Comparison of ENCODE assay signal across 8 mouse cellular contexts in the genomic region with DNA sequence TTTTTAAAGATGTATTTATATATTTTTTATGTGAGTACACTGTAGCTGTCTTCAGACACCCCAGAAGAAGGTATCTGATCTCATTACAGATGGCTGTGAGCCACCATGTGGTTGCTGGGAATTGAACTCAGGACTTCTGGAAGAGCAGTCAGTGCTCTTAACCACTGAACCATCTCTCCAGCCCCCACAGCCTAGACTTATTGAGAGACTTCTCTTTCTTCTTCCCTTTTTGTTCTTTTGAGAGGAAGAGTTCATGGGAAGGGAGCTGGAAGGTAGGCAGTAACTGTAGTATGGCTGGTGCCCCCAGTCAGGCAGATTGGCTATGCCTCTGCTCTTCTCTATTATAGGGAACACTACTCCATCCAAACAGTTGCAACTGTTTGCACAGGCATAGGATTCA. TPM values are rescaled to one million over a fixed set of nuclear protein-coding genes. Genes with fewer than 3 reads are reported as not detected.
A peak's percentile ranks its signal among the peaks of the same experiment; 100 is the strongest.
DNase-seq lines count a peak whose midpoint lies in the region; ATAC-seq and TF ChIP-seq lines count a peak whose summit lies in the region.
"Not testable (repeated sequence)": the region's sequence is repeated elsewhere in the genome, so short reads cannot be mapped to it uniquely, and the experiment has no call there.

No protein-coding gene starts in this region.

- not testable (repeated sequence) for H3K27me3 ChIP-seq in CH12.LX (replicated peaks); ES-Bruce4 (ENCODE audit: control insufficient read depth, insufficient read depth, low read length, poor library complexity, severe bottlenecking); G1E (ENCODE audit: insufficient read depth, low read length); erythroblast, embryonic 14.5 days (ENCODE audit: control insufficient read depth); limb, embryonic 12.5 days; liver, embryonic 12.5 days (replicated peaks); liver, embryonic 14.5 days (ENCODE audit: control insufficient read depth, insufficient read depth, low read length); liver, embryonic 16.5 days (ENCODE audit: control insufficient read depth, insufficient read depth, low read depth, low read length)

- not testable (repeated sequence) for H3K9ac ChIP-seq in CH12.LX (ENCODE audit: insufficient read depth, low read depth); liver, embryonic 14.5 days (replicated peaks); liver, embryonic 16.5 days (ENCODE audit: low read depth, low read length)
- H3K9ac ChIP-seq in ES-Bruce4 (ENCODE audit: low read depth, poor library complexity, severe bottlenecking): 0 out of 2 replicates have a peak overlapping the region, but pooled peaks have one; percentile 81
- H3K9ac ChIP-seq in limb, embryonic 12.5 days (replicated peaks): 0 out of 2 replicates have a peak overlapping the region, but pooled peaks have one; percentile 27
- H3K9ac ChIP-seq in liver, embryonic 12.5 days: peak overlapping the region; percentile 70

- in situ Hi-C loops in CH12.LX (cut with MboI; ENCODE audit: low pct_ligation_motif_present, low pct_unique_long_range_greater_than_20kb, low sequenced_read_pairs): not testable (repeated sequence)

- H3K4me1 ChIP-seq in CH12.LX (ENCODE audit: control insufficient read depth in 1 of 2, insufficient read depth in 2 of 2) (peaks cover 10 to 51% of the 10 kb centered on the region in 2 experiments), G1E (ENCODE audit: insufficient read depth, low read depth, low read length) (peaks cover 53% of the 10 kb centered on the region)
- not testable (repeated sequence) for H3K4me1 ChIP-seq in ES-Bruce4 (ENCODE audit: control insufficient read depth, insufficient read depth, low read length)
- peaks cover 65% of the 10 kb centered on the region for H3K4me1 ChIP-seq in erythroblast, embryonic 14.5 days (ENCODE audit: control insufficient read depth)
- H3K4me1 ChIP-seq in limb, embryonic 12.5 days (replicated peaks): peaks cover 11% of the 10 kb centered on the region
- peaks cover 64% of the 10 kb centered on the region for H3K4me1 ChIP-seq in liver, embryonic 12.5 days
- peaks cover 18 to 35% of the 10 kb centered on the region in 2 experiments for H3K4me1 ChIP-seq in liver, embryonic 14.5 days (replicated peaks; ENCODE audit: control insufficient read depth in 2 of 2, insufficient read depth in 2 of 2, low read length in 1 of 2)
- peaks cover 38% of the 10 kb centered on the region for H3K4me1 ChIP-seq in liver, embryonic 16.5 days (ENCODE audit: control insufficient read depth, low read depth, low read length)

- ATAC-seq in G1E (ENCODE audit: extremely low read depth, insufficient number of reproducible peaks, low FRiP score, poor library complexity, severe bottlenecking); limb, embryonic 12.5 days (ENCODE audit: insufficient number of reproducible peaks, insufficient read depth, low FRiP score, low TSS enrichment, low read depth); liver, embryonic 12.5 days; liver, embryonic 14.5 days (ENCODE audit: insufficient read depth); liver, embryonic 16.5 days (ENCODE audit: low read depth): not testable (repeated sequence)

- TF ChIP-seq CTCF in CH12.LX (conservative IDR thresholded peaks at IDR 0.05 in 1 of 2, IDR thresholded peaks at IDR 0.05 in 1 of 2; ENCODE audit: low read depth in 2 of 2, low read length in 2 of 2); ES-Bruce4 (IDR thresholded peaks at IDR 0.05; ENCODE audit: low read depth, low read length); G1E (IDR thresholded peaks at IDR 0.05; ENCODE audit: low read depth, low read length); liver, embryonic 14.5 days (IDR thresholded peaks at IDR 0.05; ENCODE audit: low read depth): not testable (repeated sequence)

- not testable (repeated sequence) for TF ChIP-seq RAD21 in CH12.LX (IDR thresholded peaks at IDR 0.05; ENCODE audit: low read depth, low read length)

- dilution Hi-C loops in CH12.LX (cut with MboI; ENCODE audit: extremely low pct_ligation_motif_present, extremely low pct_unique_long_range_greater_than_20kb, low sequenced_read_pairs): not testable (repeated sequence)

- H3K9me3 ChIP-seq in CH12.LX (replicated peaks; ENCODE audit: low read length); ES-Bruce4 (replicated peaks; ENCODE audit: control insufficient read depth, insufficient read depth, low read length, poor library complexity, severe bottlenecking); G1E (replicated peaks); erythroblast, embryonic 14.5 days (ENCODE audit: control insufficient read depth, low read length); limb, embryonic 12.5 days; liver, embryonic 12.5 days (replicated peaks); liver, embryonic 14.5 days (ENCODE audit: control insufficient read depth, low read length); liver, embryonic 16.5 days (replicated peaks; ENCODE audit: control insufficient read depth, low read length): not testable (repeated sequence)

- TF ChIP-seq EP300 in CH12.LX (IDR thresholded peaks at IDR 0.05; ENCODE audit: low read length); ES-Bruce4 (IDR thresholded peaks at IDR 0.05; ENCODE audit: insufficient read depth, low read depth, low read length); liver, embryonic 14.5 days (IDR thresholded peaks at IDR 0.05; ENCODE audit: low read depth): not testable (repeated sequence)

- DNase-seq in CH12.LX (ENCODE audit: extremely low read depth); G1E (ENCODE audit: low spot score); liver, embryonic 14.5 days (ENCODE audit: low read depth in 3 of 3, low spot score in 3 of 3): not testable (repeated sequence)

- peaks cover 53% of the 10 kb centered on the region for H3K79me2 ChIP-seq in CH12.LX (replicated peaks; ENCODE audit: control insufficient read depth, extremely low read depth, insufficient read depth, poor library complexity, severe bottlenecking)

- H3K36me3 ChIP-seq in CH12.LX (replicated peaks in 1 of 2; ENCODE audit: control insufficient read depth in 1 of 2, insufficient read depth in 1 of 2, low read length in 1 of 2) (peaks cover 17 to 55% of the 10 kb centered on the region in 2 experiments), ES-Bruce4 (ENCODE audit: control insufficient read depth, insufficient read depth, low read length, poor library complexity, severe bottlenecking) (peaks cover 48% of the 10 kb centered on the region), G1E (replicated peaks) (peaks cover 56% of the 10 kb centered on the region)
- peaks cover 42% of the 10 kb centered on the region for H3K36me3 ChIP-seq in erythroblast, embryonic 14.5 days (ENCODE audit: control insufficient read depth)
- peaks cover 21% of the 10 kb centered on the region for H3K36me3 ChIP-seq in limb, embryonic 12.5 days
- peaks cover 35% of the 10 kb centered on the region for H3K36me3 ChIP-seq in liver, embryonic 12.5 days
- peaks cover 14% of the 10 kb centered on the region for H3K36me3 ChIP-seq in liver, embryonic 14.5 days (replicated peaks; ENCODE audit: control insufficient read depth, insufficient read depth, low read depth)
- not testable (repeated sequence) for H3K36me3 ChIP-seq in liver, embryonic 16.5 days (ENCODE audit: control insufficient read depth, insufficient read depth)

- H3K4me3 ChIP-seq in CH12.LX (replicated peaks in 1 of 3; ENCODE audit: low read depth in 2 of 3, low read length in 2 of 3, poor library complexity in 1 of 3) (peak overlapping the region in 1 of 3 experiments; percentile 68), G1E (ENCODE audit: low read depth, low read length) (peak overlapping the region; percentile 89; the same call in 1 of the 2 replicates)
- H3K4me3 ChIP-seq in ES-Bruce4 (ENCODE audit: low read depth, low read length); limb, embryonic 12.5 days (replicated peaks); liver, embryonic 16.5 days (ENCODE audit: low read depth, low read length): not testable (repeated sequence)
- H3K4me3 ChIP-seq in erythroblast, embryonic 14.5 days (replicated peaks): peak overlapping the region; percentile 70
- peak overlapping the region; percentile 69; the same call in 1 of the 2 replicates for H3K4me3 ChIP-seq in liver, embryonic 12.5 days
- H3K4me3 ChIP-seq in liver, embryonic 14.5 days (ENCODE audit: insufficient read depth in 1 of 2, low read depth in 2 of 2, low read length in 2 of 2): peak overlapping the region; percentile 73 to 98; a peak in 2 of 4 replicates

- H3K4me2 ChIP-seq in CH12.LX (ENCODE audit: insufficient read depth, low read depth, poor library complexity, severe bottlenecking): 0 out of 2 replicates have a peak overlapping the region, but pooled peaks have one; percentile 91
- not testable (repeated sequence) for H3K4me2 ChIP-seq in limb, embryonic 12.5 days
- H3K4me2 ChIP-seq in liver, embryonic 12.5 days: peak overlapping the region; percentile 87
- peak overlapping the region; percentile 86 for H3K4me2 ChIP-seq in liver, embryonic 14.5 days (ENCODE audit: low read depth)
- H3K4me2 ChIP-seq in liver, embryonic 16.5 days (ENCODE audit: low read depth, low read length): peak overlapping the region; percentile 65; the same call in 1 of the 2 replicates

- not testable (repeated sequence) for TF ChIP-seq POLR2A in CH12.LX (IDR thresholded peaks at IDR 0.05; ENCODE audit: low read depth, low read length); ES-Bruce4 (IDR thresholded peaks at IDR 0.05; ENCODE audit: insufficient read depth, low read length)

- not testable (repeated sequence) for H3K27ac ChIP-seq in CH12.LX (ENCODE audit: insufficient read depth, low read depth); ES-Bruce4 (ENCODE audit: insufficient read depth, low read length); limb, embryonic 12.5 days; liver, embryonic 12.5 days; liver, embryonic 14.5 days; liver, embryonic 16.5 days (ENCODE audit: low read length)

RNA-seq across cellular contexts. Expression of a gene that starts 1.7 kb away (rescaled TPM):
- total RNA-seq in CH12.LX (2012; rRNA removed) (110 and 132 TPM in 2 replicates), CH12.LX (2014; rRNA removed) (61.9 and 65.0 TPM in 2 replicates), G1E (2014; fragmentation: Nextera tagmentation) (83.4 and 107 TPM in 2 replicates), G1E (2017) (34.4 and 36.2 TPM in 2 replicates)
- polyA plus RNA-seq in CH12.LX (2012; ENCODE audit: insufficient read length, low read depth) (66.5 and 72.9 TPM in 2 replicates), ES-Bruce4 (2011; ENCODE audit: insufficient read depth, insufficient read length, low read depth, missing spikeins) (79.6 and 85.3 TPM in 2 replicates), G1E (2012) (41.3 and 62.8 TPM in 2 replicates)
- polyA plus RNA-seq in erythroblast, embryonic 14.5 days (2012): 0.78 and 0.81 TPM in 2 replicates
- polyA plus RNA-seq in limb, embryonic 12.5 days (2016; fragmentation: Nextera tagmentation; extraction: Ambion mirVana): 45.7 and 48.5 TPM in 2 replicates
- polyA plus RNA-seq in liver, embryonic 12.5 days (2016; fragmentation: Nextera tagmentation; extraction: Ambion mirVana): 42.2 and 44.4 TPM in 2 replicates
- 11.0 and 11.4 TPM in 2 replicates for polyA plus RNA-seq in liver, embryonic 14.5 days (2012; rRNA removed)
- 15.1 and 17.2 TPM in 2 replicates for polyA plus RNA-seq in liver, embryonic 14.5 days (2014; fragmentation: Nextera tagmentation; extraction: Ambion mirVana)
- polyA plus RNA-seq in liver, embryonic 16.5 days (2015; fragmentation: Nextera tagmentation; extraction: Ambion mirVana): 13.7 and 15.4 TPM in 2 replicates

RNA-seq across cellular contexts. Expression of a gene that starts 9.1 kb away (rescaled TPM):
- total RNA-seq in CH12.LX (2012; rRNA removed) (40.1 and 44.8 TPM in 2 replicates), CH12.LX (2014; rRNA removed) (20.5 and 22.7 TPM in 2 replicates), G1E (2014; fragmentation: Nextera tagmentation) (83.8 and 96.5 TPM in 2 replicates), G1E (2017) (15.2 and 19.9 TPM in 2 replicates)
- polyA plus RNA-seq in CH12.LX (2012; ENCODE audit: insufficient read length, low read depth) (44.1 and 69.8 TPM in 2 replicates), ES-Bruce4 (2011; ENCODE audit: insufficient read depth, insufficient read length, low read depth, missing spikeins) (164 and 169 TPM in 2 replicates), G1E (2012) (73.4 and 104 TPM in 2 replicates)
- polyA plus RNA-seq in erythroblast, embryonic 14.5 days (2012): 13.5 and 27.1 TPM in 2 replicates
- polyA plus RNA-seq in limb, embryonic 12.5 days (2016; fragmentation: Nextera tagmentation; extraction: Ambion mirVana): 70.5 and 73.8 TPM in 2 replicates
- polyA plus RNA-seq in liver, embryonic 12.5 days (2016; fragmentation: Nextera tagmentation; extraction: Ambion mirVana): 31.4 and 34.2 TPM in 2 replicates
- polyA plus RNA-seq in liver, embryonic 14.5 days (2012; rRNA removed): 21.9 and 23.9 TPM in 2 replicates
- 15.2 and 17.5 TPM in 2 replicates for polyA plus RNA-seq in liver, embryonic 14.5 days (2014; fragmentation: Nextera tagmentation; extraction: Ambion mirVana)
- polyA plus RNA-seq in liver, embryonic 16.5 days (2015; fragmentation: Nextera tagmentation; extraction: Ambion mirVana): 17.2 and 23.0 TPM in 2 replicates

RNA-seq across cellular contexts. Expression of a gene that starts 31.6 kb away (rescaled TPM):
- 106 and 160 TPM in 2 replicates for total RNA-seq in CH12.LX (2012; rRNA removed)
- 154 and 158 TPM in 2 replicates for total RNA-seq in CH12.LX (2014; rRNA removed)
- 95.5 and 111 TPM in 2 replicates for polyA plus RNA-seq in CH12.LX (2012; ENCODE audit: insufficient read length, low read depth)
- 70.3 and 98.6 TPM in 2 replicates for polyA plus RNA-seq in ES-Bruce4 (2011; ENCODE audit: insufficient read depth, insufficient read length, low read depth, missing spikeins)
- total RNA-seq in G1E (2014; fragmentation: Nextera tagmentation): 16.1 and 21.8 TPM in 2 replicates
- total RNA-seq in G1E (2017): 16.2 and 18.4 TPM in 2 replicates
- polyA plus RNA-seq in G1E (2012): 7.8 and 8.1 TPM in 2 replicates
- polyA plus RNA-seq in erythroblast, embryonic 14.5 days (2012): 0.13 and 0.15 TPM in 2 replicates
- 64.6 and 69.6 TPM in 2 replicates for polyA plus RNA-seq in limb, embryonic 12.5 days (2016; fragmentation: Nextera tagmentation; extraction: Ambion mirVana)
- 54.7 and 61.0 TPM in 2 replicates for polyA plus RNA-seq in liver, embryonic 12.5 days (2016; fragmentation: Nextera tagmentation; extraction: Ambion mirVana)
- 20.5 and 23.0 TPM in 2 replicates for polyA plus RNA-seq in liver, embryonic 14.5 days (2012; rRNA removed)
- polyA plus RNA-seq in liver, embryonic 14.5 days (2014; fragmentation: Nextera tagmentation; extraction: Ambion mirVana): 29.2 and 31.2 TPM in 2 replicates
- polyA plus RNA-seq in liver, embryonic 16.5 days (2015; fragmentation: Nextera tagmentation; extraction: Ambion mirVana): 16.3 and 19.3 TPM in 2 replicates

RNA-seq across cellular contexts. Expression of a gene that starts 38.6 kb away (rescaled TPM):
- 1.6 and 3.9 TPM in 2 replicates for total RNA-seq in CH12.LX (2012; rRNA removed)
- total RNA-seq in CH12.LX (2014; rRNA removed): not detected in 2 replicates
- polyA plus RNA-seq in CH12.LX (2012; ENCODE audit: insufficient read length, low read depth): 0.83 and 1.0 TPM in 2 replicates
- polyA plus RNA-seq in ES-Bruce4 (2011; ENCODE audit: insufficient read depth, insufficient read length, low read depth, missing spikeins): 3.4 and 4.6 TPM in 2 replicates
- 5.2 and 5.8 TPM in 2 replicates for total RNA-seq in G1E (2014; fragmentation: Nextera tagmentation)
- 0.93 and 1.1 TPM in 2 replicates for total RNA-seq in G1E (2017)
- polyA plus RNA-seq in G1E (2012): 1.2 and 1.3 TPM in 2 replicates
- not detected in 2 replicates for polyA plus RNA-seq in erythroblast, embryonic 14.5 days (2012)
- polyA plus RNA-seq in limb, embryonic 12.5 days (2016; fragmentation: Nextera tagmentation; extraction: Ambion mirVana): 2.3 and 2.6 TPM in 2 replicates
- 0.87 and 0.90 TPM in 2 replicates for polyA plus RNA-seq in liver, embryonic 12.5 days (2016; fragmentation: Nextera tagmentation; extraction: Ambion mirVana)
- polyA plus RNA-seq in liver, embryonic 14.5 days (2012; rRNA removed): 0.58 and 0.59 TPM in 2 replicates
- polyA plus RNA-seq in liver, embryonic 14.5 days (2014; fragmentation: Nextera tagmentation; extraction: Ambion mirVana): 0.13 and 0.51 TPM in 2 replicates
- polyA plus RNA-seq in liver, embryonic 16.5 days (2015; fragmentation: Nextera tagmentation; extraction: Ambion mirVana): 0.37 and 0.80 TPM in 2 replicates

RNA-seq across cellular contexts. Expression of a gene that starts 38.9 kb away (rescaled TPM):
- total RNA-seq in CH12.LX (2012; rRNA removed): 170 and 177 TPM in 2 replicates
- 181 and 190 TPM in 2 replicates for total RNA-seq in CH12.LX (2014; rRNA removed)
- polyA plus RNA-seq in CH12.LX (2012; ENCODE audit: insufficient read length, low read depth): 178 and 200 TPM in 2 replicates
- polyA plus RNA-seq in ES-Bruce4 (2011; ENCODE audit: insufficient read depth, insufficient read length, low read depth, missing spikeins): 108 and 121 TPM in 2 replicates
- total RNA-seq in G1E (2014; fragmentation: Nextera tagmentation): 176 and 241 TPM in 2 replicates
- 117 and 133 TPM in 2 replicates for total RNA-seq in G1E (2017)
- polyA plus RNA-seq in G1E (2012): 296 TPM in 2 replicates
- 20.3 and 26.6 TPM in 2 replicates for polyA plus RNA-seq in erythroblast, embryonic 14.5 days (2012)
- 169 and 171 TPM in 2 replicates for polyA plus RNA-seq in limb, embryonic 12.5 days (2016; fragmentation: Nextera tagmentation; extraction: Ambion mirVana)
- 142 TPM in 2 replicates for polyA plus RNA-seq in liver, embryonic 12.5 days (2016; fragmentation: Nextera tagmentation; extraction: Ambion mirVana)
- 65.6 and 78.6 TPM in 2 replicates for polyA plus RNA-seq in liver, embryonic 14.5 days (2012; rRNA removed)
- 90.8 and 94.3 TPM in 2 replicates for polyA plus RNA-seq in liver, embryonic 14.5 days (2014; fragmentation: Nextera tagmentation; extraction: Ambion mirVana)
- polyA plus RNA-seq in liver, embryonic 16.5 days (2015; fragmentation: Nextera tagmentation; extraction: Ambion mirVana): 101 and 107 TPM in 2 replicates
